Mouse (Mus musculus) lung, postnatal 36 days (tissue): ENCODE data around the gene Gm47429.
A peak's percentile ranks its signal among the peaks of the same experiment; 100 is the strongest.
"Not testable (repeated sequence)": the region's sequence is repeated elsewhere in the genome, so short reads cannot be mapped to it uniquely, and the experiment has no call there.

ENCODE experiments used
- DNase-seq: peaks from one replicate; pipeline ENCODE4 v3.0.0; 2022; ENCODE audit warnings: mixed read lengths

Gene Gm47429

GRCm38 (mm10) chr13:50443812-50444211 lies at the start of gene Gm47429:
Gm47429 (minus strand) TSS chr13:50443912.
- no peak for DNase-seq

GRCm38 (mm10) chr13:50488510-50488909 lies 44.8 kb upstream of the Gm47429 start:
- DNase-seq: not testable (repeated sequence)

GRCm38 (mm10) chr13:50467007-50467406 lies 23.3 kb upstream of the Gm47429 start, which contains the start of gene Nutm2:
Nutm2 (plus strand) TSS chr13:50467307.
- no peak for DNase-seq

GRCm38 (mm10) chr13:50464621-50465562 lies 21.2 kb upstream of the Gm47429 start:
- DNase-seq: no peak

DNA sequence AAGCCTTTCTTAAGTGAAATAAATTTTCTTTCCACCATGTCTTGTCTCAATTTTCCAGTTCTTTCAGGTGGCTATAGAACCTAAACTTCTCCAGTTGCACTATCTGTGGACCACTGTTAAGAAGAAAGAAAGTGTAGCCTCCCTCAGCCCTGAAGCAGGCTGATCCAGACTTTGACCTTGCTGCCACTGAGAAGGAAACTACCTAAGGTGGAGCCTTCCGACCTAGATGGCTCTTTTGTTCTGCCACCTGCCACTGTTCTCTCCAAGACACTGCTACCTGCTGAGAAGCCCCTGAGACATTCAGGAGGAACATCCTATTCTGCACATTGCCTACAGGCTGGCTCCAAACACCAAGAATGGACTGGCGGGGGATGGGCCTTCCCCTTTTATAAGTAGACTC lies 16.7 kb upstream of the Gm47429 start:
- not testable (repeated sequence) for DNase-seq

DNA sequence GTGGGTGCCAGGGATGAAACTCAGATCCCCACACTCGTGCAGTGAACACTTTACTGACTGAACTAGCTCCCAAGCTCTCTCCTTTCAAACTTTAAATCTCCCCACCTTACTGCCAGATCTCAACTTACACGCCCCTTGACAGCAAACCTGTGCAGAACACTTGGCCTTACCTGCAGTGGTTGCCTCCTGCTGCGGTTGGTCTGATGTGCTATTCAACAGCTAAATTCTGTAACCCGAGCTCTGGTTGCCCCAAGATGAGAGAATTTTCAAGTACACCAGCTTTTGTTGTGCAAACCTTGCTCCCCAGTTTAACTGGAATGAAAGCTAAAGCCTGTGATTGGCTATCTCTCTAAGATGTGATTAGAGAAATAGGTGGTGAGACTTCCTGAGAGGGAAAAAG lies 9.7 kb upstream of the Gm47429 start:
- DNase-seq: no peak

GRCm38 (mm10) chr13:50452266-50452665 lies 8.6 kb upstream of the Gm47429 start:
- not testable (repeated sequence) for DNase-seq

DNA sequence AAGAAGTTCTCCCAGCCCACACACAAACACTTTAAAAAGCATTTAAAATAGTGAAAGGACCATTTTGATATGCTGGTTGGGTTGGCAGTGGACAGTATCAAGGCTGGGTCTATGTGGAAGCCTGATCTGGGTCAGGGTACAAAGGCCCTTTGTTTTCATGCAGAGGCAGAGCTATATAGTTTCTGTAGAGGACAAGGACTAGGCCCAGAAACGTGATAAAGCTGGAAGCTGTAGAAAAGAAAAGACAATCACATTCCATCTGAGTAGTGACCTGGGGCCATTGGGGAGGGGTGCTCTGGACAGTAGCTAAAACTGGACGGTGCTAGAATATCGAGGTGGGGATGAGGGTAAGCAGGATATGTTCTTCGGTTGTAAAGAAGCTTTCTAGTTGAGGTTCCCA lies 1.5 kb upstream of the Gm47429 start:
- DNase-seq: no peak

DNA sequence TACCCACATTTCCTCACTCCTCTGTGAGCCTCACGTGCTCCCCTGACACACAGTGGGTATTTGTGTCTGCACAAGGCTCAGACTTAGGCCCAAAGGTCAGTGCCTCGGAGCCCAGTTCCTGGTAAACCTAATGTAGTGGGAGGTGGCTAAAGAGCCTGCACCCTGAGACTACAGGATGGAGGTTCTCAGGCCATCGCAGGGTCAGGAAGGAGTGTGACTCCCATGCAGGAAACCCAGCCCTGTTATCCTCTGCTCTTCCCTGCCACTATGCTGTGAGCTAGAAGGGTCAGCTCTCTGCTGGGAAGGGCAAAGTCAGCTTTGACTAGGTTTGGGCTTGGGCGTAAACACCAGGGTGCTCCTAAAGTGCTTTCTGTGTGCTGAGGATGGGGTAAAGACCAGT lies 17.0 kb downstream of the Gm47429 start:
- no peak for DNase-seq

- DNase-seq: no peak
These were observed 19.2 kb downstream of the Gm47429 start for GRCm38 (mm10) chr13:50424517-50424916.

DNA sequence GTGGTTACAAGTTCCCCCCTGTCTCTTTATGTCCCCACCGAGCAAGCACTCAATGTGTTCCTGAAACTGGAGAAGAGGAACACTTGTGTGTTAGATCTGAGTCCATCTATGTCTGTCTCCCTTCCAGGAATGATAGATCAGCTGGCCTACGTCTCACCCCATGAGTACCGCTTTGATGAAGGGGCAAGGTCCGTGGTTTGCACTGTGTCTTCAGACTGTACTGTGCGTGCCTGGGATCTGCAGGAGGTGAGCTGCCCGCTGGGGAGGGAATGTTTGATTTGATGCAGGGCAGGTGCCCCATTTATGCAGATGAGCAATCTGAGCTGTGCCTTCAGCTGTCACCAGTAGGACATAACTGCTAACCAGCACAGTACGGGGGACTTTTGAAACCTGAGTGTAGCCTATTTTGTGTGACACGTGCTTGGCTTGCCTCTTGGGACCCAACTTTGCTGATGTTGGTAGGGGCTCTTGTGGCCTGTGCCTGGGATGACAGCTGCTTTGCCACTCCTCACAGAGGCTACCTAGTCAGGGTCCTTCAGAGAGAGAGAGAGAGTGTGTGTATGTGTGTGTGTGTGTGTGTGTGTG lies 20.0 kb downstream of the Gm47429 start:
- no peak for DNase-seq

- DNase-seq: no peak
These were observed 25.3 kb downstream of the Gm47429 start for GRCm38 (mm10) chr13:50418421-50418820.

DNA sequence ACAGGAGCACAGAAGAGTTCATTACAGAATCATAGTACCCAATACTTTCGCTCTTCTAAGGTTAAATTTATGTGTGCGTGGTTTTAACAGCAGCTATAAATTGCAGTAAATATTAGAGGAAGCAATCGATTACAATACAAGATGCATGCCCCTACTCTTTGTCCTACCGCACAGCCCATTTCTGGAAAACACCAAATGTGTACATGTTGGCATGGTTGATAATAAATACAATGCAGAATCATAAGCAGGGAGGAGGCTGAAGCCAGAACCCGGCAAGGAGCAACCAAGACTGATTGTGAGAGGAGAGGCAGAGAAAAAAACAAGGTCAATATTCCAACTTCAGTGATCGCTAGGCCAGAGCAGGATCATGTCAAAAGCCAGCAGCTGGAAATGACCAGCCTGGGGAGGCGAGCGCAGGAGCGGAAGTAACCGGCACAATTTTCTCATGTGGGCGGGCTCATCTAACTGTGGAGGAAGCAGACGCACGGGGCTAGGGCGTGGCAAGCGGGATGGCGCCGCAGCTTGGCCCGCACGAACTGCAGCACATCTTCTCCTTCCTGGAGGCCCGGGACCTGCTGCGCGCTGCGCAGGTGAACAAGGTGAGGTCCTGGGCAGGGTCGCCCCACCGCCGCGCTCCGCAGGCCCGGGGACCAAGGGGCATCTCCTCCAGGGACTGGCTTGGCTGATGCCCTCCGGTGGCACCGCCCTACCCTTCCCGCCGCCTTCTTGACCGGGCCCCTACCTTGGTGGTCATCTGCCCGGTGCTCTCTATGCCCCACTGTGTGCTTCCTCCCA lies 26.1 kb downstream of the Gm47429 start, which contains the start of gene Fbxw17:
Fbxw17 (plus strand) TSS at position 476 of the 795 bp plus-strand sequence.
- peak; percentile 84 for DNase-seq
